Mouse (Mus musculus): ENCODE measurements around the gene Larp4.
"Not testable (repeated sequence)": the region's sequence is repeated elsewhere in the genome, so short reads cannot be mapped to it uniquely, and the experiment has no call there.

Gene Larp4

DNA sequence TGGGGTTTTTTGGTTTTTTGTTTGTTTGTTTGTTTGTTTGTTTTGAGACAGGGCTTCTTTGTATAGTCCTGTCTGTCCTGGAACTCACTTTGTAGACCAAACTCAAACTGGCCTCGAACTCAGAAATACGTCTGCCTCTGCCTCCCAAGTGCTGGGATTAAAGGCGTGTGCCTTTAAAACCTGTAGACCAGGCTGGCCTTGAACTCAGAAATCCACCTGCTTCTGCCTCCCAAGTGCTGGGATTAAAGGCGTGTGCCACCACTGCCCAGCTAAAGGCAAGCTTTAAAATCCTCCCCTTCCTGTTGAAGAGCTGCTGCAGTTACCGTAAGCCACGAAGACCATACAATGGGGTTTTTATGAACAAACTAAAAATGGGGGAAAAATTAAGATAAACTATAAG lies at the start of gene Larp4:
Larp4 (plus strand) TSS at position 301 of the 400 bp plus-strand sequence.
- DNase-seq: not testable (repeated sequence)

DNA sequence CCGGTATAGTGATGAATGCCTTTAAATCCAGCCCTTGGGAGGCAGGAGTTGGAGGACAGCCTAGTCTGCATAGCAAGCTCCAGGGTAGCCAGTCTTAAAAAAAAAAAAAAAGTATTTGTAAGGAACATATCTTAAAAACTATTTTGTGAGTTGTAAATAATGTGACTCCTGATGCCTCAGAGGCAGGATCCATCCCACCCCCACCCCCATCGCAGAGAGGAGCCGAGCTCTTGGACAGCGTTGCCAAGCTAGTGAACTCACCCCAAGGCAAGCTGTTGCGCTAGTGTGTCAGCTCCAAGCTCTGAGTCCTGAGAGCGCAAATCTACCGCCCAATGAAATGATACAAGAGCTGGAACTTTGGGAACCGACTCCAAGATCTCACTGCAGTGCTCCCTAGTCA lies 38.6 kb upstream of the Larp4 start:
- no peak for DNase-seq

DNA sequence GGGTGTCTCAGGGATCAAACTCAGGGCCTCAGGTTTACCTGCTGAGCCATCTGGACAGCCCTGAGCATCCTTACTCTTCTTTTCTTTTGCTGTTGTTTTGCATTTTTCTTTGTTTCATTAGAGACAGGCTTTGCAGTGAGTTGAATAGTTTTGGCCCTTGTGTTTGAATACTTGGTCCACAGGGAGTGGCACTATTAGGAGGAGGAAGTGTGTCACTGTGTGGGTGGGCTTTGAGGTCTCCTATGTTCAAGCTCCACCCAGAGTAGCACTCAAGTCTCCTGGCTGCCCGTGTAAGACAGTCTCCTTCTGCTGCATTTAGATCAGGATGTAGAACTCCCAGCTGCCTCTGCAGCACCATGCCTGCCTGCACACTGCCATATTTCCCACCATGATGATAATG lies 35.4 kb upstream of the Larp4 start:
- no peak for DNase-seq

DNA sequence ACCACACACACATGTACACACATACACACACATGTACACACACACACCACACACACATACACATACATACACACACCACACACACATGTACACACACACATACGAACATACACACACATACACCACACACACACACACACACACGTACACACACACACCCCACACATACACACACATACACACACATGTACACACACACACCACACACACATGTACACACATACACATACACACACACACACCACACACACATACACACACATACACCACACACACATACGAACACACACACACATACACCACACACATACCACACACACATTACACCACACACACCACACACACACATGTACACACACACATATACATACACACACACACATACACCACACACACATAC lies 33.2 kb upstream of the Larp4 start:
- no peak for DNase-seq

DNA sequence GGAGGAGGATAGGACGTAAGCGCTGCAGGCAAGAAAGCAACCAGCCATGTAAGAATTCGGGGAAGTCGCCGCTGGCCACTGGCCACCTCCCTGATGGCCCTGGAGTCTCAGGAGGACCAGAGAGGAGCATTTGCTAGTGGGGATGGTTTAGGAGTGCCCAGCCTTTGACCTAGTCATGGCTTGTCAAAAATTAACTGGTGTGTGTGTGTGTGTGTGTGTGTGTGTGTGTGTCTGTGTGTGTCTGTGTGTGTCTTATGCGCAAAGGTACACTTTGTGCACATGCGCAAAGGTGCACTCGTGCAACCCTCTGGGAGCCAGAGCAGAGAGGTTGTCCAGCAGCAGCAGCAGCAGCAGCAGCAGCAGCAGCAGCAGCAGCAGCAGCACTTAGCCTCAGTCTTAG lies 32.0 kb upstream of the Larp4 start:
- no peak for DNase-seq

DNA sequence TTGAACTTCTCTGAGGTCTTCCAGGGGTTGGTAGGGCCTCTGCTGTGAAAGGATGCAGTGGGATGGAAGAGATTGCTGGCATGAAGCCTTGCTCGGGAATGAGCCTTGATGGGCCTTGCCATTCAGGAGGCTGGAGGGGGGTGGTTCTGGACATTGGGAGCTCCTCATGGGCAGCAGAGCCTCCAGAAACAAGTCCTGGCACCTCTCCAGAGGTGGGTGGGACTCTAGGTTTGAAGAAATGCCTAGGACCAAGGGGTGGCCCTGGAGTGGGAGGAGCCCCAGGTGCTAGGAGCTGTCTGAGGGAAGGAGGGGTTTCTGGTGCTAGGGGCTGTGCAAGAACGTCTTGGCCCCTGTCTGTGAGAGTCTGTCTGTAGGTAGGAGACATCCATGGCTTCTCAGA lies 29.4 kb upstream of the Larp4 start:
- no peak for DNase-seq

DNA sequence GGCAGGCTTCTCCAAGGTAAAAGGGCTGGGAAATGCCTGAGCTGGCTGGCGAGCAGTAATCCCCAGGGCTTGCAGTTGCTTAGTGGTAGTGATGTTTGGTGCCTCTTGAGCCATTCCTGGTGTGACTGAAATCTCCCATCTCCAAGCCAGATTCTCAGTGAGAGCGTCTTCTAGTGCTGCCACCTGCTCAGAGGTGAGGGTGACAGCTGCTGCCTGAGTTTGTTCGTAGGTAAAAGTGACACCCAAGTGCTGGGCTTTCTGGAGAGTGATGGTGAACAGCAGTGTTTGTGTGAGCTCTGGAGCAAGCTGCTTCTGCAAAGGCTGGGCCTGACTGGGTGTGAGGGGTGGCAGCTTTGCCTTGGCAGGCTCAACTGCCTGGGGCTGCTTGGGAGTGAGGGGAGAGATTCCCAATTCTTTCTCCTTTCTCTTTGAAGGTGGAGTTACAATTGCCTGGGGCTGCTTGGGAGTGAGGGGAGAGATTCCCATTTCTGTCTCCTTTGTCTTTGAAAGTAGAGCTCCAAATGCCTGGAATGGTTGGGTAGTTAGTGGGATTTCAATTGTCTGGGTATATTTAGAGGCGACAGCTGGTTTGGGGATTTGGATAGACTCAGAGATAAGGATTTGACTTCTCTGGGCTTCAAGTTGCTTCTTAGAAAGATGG lies 28.8 kb upstream of the Larp4 start:
- no peak for DNase-seq

DNA sequence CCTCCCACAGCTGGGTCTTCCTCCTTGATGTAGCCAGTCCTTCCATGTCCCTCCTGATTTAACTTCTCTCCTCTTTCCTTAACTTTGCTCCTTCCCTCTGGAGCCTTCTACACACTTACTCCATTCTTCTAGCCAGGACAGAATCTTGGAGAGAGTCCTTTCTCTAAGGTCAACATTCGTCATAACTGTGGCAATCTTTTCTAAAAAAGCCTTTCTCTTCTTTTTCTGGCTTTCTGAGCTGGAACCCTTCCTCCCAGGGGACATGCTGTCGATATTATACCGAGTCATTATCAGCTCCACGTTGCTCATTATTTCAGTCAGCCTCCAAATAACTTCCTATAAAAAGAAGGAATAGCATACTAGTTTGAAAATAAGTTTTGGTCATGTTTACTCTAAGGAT lies 14.5 kb upstream of the Larp4 start:
- no peak for DNase-seq

DNA sequence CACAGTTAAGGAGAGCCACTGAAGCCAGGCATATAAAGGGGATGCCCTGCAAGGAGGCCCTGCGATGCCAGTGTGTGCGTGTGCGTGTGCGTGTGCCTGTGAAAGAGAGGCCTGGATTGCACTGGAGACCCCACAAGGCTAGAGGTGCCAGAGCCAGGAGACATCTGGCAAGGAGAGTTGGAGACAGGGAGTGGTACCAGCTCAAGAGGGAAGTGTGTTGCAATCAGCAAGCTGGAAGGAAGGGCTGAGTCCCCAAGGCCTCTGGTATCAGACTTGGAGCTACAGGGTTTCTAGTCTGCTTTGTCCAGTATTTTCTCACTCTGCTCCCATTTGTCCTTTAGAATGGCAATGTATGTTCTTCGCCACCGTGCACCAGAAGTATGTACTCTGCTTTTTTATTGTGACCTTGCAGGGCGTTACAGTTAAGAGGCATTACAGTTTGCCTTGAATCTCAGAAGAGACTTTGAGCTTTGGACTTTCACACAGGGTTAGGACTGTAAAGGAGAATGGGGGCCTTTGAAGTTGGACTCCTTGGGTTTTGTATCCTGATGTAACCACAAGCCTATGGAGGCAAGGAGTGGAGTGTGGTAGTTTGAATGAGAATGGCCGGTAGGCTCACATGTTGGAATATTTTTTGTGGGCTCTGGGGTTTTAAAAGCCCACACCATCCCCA lies 4.6 kb upstream of the Larp4 start:
- no peak for DNase-seq

DNA sequence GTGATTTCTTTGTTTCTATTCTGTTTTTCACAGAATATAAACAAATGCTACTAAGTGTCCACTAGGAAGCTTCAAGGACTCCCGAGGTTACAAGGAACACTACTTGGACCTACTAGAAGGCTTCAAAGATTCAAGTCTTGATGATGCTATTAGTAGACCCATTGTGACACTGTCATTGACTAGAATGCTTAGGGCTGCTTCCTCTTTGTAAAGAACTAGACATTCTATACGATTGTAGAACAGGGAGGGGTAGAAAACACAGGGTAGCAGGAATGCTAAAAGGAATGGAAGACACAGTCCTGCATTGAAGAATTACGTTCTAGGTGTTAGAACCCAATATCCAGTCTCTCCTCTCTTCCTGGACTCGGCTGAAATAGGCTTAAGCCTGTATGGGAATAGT lies 2.9 kb upstream of the Larp4 start, which contains the start of gene Fam186a:
Fam186a (minus strand) TSS at position 101 of the 400 bp plus-strand sequence.
- DNase-seq: no peak

DNA sequence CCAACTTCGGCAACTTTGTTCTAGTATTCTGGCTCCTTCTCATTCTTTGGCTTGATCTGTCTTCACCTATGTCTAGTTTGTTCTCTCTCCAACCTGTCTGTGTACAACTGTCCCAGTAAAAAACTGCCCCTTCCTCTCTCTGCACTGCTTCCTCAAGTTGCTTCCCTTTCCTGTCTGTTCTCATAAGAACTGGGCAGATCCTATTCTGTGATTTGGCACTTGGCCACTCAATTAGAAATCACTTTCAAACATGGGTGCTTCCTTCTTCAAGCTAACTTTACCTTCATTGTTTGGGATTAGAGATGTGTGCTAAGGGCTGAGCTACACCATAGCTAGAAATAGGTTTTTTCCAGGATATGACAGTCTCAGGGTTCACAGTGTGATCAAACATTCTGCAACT lies 741 bp downstream of the Larp4 start:
- DNase-seq: no peak

DNA sequence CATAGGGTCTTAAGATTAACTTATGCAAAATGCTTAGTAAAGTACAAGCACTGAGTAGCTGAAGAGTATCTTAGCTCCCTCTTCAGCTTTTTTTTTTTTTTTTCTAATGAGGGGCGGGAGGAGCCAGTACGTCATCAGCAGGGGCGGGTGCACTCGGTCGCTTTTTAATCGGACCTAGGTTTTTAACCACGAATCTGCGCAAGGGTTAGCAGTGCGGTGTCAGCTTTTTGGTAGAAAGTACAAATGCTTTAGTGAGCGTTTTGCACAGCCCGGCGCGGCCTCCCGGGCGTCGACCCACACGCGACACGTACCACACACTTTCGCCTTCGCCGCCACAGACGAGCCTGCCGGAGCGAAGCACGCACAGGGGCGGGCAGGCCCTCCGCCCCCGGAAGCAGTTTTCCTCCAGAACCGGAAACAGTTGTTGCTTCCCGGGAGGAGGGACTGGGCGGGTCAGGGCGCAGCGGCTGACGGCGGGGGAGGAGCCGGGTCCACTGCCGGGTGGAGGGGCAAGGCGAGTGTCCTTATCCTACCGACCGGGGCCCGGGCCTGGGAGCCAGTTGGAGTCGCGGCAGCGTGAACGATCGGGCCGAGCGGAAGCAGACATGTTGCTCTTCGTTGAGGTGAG lies 2.6 kb downstream of the Larp4 start:
- peak; percentile 94 for DNase-seq

DNA sequence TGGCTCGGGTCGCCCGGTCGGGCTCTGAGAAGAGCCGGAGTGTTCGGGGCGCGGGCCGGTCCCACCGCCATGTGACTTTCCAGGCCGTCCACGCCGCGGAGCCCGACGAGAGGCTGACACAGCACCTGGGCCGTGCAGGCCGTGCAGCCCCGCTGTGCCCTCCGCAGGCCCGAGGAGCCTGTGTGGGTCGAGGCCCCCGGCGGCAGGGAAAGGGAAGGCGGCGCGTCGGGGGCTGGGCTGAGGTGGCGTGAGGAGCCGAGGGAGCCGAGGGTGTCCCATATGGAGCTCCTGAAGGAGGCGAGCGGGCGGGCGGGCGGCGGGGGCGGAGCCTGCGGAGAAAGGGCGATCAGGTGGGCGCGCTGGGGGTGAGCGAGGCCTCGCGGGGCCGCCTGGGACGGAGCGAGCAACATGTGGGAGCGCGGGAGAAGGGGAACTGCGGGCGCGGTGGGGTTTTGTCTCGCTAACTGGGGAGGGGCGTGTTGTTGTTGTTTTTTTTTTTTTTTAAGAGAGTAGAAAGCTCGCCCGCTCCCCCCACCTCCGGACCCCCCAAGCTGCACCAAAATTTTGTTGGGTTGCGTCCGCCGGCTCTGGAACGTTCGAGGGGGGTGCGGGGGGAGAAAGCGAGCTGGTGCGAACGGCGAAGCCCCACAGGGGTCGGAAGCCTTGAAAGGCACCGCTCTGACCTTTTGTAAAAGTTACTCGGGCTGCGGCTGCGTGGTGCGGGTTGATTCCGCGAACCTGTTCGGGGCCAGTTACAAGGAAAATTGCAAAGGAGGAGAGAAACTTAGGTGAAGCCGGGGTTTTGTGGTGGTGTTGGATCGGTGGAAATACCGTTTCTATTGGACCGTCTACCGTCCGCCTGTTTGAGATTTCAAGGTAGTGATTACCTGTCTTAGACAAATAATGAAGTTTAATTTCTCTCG lies 3.4 kb downstream of the Larp4 start:
- no peak for DNase-seq

DNA sequence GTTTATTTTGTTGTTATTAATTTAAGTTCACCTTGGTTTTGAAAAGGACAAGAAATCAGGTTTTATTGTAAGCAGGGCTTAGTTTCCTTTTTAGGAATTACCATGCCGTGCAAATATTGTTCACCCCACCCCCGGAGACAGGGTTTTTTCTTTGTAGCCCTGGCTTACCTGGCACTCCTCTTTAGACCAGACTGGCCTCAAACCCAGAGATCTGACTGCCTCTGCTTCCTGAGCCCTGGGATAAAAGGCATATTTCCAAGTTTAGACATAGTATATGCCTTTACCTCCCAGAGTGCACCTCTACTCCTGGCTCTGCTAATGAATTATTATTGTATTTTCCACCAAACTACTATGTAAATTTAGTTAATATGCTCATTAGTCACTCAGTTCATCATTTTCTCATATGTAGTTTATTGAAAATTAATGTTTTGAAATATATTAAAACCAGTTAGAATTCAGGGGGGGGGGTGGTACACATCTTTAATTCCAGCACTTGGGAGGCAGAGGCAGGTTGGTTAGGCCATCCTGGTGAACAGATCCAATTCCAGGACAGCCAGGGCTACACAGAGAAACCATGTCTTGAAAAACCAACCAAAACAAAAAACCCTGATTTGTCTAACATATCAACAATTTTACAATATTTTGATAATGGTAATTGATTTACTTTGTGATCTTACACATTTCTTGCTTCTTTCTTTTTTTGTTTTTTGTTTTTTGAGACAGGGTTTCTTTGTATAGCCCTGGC lies 4.8 kb downstream of the Larp4 start:
- DNase-seq: no peak

DNA sequence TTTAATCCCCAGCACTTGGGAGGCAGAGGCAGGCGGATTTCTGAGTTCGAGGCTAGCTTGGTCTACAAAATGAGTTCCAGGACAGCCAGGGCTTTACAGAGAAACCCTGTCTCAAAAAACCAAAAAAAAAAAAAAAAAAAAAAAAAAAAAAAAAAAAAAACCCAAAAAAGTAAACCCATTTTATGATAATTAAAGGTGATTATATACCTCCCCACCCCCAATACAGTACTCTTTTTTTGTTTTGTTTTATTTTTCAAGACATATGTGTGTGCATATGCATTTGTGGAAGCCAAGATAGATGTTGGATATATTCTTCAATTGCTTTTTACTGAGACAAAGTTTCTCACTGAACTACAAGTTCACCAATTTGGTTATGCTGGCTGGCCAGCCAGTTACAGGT lies 6.3 kb downstream of the Larp4 start:
- DNase-seq: not testable (repeated sequence)

DNA sequence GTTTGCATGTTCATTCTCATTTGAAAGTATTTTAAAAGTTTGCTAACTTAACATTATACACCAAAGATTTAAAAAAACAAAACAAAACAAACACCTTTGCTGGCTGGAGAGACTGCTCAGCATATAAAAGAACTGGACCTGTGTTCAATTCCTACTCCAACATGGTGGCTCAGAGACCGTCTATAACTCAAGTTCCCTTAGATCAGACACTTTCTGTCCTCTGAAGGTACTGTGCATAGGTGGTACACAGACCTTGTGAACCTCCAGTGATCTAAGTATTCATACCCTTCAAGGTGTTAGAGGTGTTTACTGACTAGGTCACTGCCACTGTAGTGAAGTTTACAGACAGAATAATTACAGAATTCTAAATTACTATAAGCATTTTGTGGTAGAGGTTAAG lies 9.4 kb downstream of the Larp4 start:
- DNase-seq: no peak

DNA sequence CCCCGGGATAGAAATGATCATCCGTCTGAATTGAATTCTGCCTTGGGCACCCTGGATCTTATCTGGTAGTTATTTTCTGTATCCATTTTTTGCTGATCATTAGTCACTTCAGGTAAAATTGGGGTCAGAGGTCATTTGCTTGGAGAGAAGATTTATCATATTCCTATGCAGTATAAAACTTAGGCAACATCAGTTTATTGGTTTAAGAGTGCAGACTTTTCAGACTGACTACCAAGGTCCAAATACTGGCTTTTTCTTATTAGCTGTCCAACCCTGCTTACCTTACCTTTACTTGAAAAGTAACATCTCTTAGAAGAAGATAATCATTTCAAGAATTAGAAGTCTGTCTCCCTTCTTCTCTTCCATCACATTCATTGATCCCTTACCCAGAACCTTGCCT lies 9.8 kb downstream of the Larp4 start:
- no peak for DNase-seq

DNA sequence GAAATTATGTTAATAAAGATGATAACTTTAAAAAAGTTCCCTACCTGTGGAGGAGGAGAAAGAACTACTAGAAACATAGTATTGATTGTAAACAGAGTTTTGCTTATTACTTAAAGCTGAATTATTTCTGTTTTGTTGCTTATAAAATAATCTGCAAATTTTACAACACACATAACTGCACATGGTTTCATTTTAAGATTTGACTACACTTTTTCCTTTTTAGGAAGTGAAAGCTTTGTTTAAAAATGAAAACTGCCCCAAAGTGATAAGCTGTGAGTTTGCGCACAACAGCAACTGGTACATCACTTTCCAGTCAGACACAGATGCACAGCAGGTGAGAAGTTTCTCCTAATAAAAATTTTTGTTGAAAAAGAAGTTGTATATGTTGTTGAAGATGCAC lies 23.2 kb downstream of the Larp4 start:
- DNase-seq: no peak

DNA sequence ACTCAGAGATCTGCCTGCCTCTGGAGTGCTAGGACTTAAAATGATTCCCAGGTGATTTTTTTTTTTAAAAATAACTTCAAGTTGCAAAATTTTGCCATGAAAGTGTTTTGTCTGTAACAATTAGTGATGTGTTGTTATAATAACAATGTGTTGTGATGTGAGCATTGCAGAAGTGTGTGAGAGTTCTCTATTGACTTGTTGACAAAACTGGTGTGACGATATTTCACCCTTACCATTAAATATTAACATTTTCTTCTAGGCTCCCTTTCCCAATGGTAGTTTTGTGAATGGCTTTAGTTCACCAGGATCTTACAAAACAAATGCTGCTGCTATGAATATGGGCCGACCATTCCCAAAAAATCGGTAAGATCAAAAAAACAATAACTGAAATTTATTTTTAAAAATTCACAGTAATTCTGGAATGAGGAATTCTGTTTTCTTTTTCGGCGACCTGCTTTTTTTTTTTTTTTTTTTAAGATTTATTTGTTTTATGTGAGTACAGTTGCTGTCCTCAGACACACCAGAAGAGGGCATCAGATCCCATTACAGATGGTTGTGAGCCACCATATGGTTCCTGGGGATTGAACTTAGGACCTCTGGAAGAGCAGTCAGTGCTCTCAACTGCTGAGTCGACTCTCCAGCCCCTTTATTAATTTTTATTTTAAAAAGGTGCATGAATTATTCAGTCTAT lies 27.4 kb downstream of the Larp4 start:
- no peak for DNase-seq

DNA sequence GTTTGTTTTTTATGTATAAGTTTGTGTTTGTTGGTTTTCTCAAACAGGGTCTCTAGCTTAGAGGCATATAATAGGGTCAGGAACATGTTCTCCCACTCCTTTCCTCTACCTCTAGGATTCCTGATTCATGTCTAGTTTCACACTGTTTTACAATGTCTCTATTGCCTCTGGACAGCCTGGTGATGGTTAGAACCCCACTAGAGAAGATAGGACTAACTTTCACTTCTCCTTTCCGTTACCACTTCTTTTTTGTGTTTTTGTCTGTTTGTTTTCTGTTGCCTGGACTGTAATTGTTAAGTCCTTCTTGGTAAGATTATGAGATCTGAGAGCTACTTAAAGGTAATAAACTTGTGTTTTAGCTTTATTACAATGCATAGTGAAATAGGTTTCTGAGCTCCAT lies 29.5 kb downstream of the Larp4 start:
- DNase-seq: no peak

DNA sequence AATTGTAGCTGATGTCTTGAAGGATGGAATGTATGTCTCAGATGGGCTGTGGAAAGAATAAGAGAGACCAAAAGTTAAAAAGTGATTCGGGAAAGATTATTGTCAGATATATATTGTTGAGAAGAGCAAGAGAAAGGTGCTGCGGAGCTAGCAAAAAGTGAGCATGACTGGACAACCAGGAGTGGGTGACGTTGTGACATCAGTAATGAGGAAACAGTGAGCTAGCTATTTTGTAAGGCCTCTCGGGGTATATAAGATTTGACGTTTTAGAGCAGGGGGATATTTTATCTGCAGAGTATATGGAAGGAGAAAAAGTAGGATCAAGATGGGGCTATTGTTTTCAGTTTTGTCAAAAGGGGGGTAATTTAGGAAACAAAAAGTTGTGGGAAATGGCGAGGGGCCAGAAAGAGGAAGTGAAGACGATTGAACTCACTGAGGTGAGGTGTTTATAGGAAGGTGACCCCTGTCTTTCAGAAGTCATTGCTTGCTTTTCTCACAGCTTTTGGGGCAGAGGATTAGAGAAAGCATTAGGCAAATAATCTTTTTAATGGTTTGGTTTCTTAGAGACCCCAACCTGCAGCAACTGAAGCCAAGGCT lies 34.9 kb downstream of the Larp4 start:
- DNase-seq: no peak

DNA sequence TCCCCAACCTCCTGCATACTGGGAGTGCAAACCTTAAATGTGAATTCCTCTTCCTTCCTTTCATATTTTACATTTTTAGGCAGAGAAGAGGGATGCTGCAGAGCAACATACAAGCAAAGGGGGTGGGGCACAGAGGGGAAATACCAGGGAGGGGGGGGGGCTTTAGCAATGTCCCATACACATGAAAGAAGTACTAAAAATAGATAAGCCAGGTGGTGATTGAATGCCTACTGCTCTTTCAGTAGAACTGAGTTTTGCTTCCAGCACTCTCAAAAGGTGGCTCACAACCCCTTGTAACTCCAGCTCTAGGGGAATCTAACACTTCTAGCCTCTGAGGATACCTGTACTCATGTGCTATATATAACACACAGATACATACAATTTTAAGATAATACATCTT lies 36.3 kb downstream of the Larp4 start:
- no peak for DNase-seq

All from cerebellum, adult 11-12 months (tissue).